Mouse (Mus musculus): Measurements from ENCODE around the gene Dbndd1.

GRCm38 (mm10) chr8:123492898-123493297 lies 22.4 kb downstream of the Dbndd1 start:
- no peak for TF ChIP-seq FLI1 (IDR thresholded peaks at IDR 0.05; ENCODE audit: low read length)
- TF ChIP-seq GATA1 (IDR thresholded peaks at IDR 0.05; ENCODE audit: borderline replicate concordance, low read length), result no peak
